Mouse (Mus musculus) urinary bladder, adult 18-20 months (tissue): Measurements from ENCODE around the gene Ptpn4.

ENCODE experiments used
- DNase-seq, 2 experiments: peaks; one replicate each; pipeline ENCODE4 v3.0.0; 2022; ENCODE audit warnings: low spot score in 2 of 2, mixed read lengths in 2 of 2

Ptpn4 gene

GRCm38 (mm10) chr1:119805984-119806383, 31.4 kb downstream of the Ptpn4 start:
- no peak for DNase-seq

DNA sequence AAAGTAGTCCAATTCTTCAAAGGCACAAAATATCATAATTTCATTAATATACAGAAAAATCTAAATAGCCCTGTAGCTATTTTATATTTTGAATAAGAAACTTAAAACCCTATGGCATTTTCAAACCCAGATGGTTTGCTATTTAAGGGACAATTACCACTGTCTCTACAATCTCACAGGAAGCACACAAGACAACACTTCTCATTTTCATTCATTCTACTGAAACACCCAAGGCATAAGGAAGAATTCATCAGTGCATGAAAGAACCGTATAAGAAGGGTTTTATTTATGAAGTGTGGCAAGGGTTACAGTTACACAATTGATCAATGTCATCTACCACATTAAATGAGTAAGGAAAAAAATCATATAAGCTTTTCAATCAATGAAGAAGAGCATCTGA, 32.8 kb downstream of the Ptpn4 start:
- DNase-seq = no peak

GRCm38 (mm10) chr1:119795174-119795573, 42.2 kb downstream of the Ptpn4 start:
- no peak for DNase-seq

GRCm38 (mm10) chr1:119794342-119794741, 43.1 kb downstream of the Ptpn4 start:
- no peak for DNase-seq

- no peak for DNase-seq
Observed at GRCm38 (mm10) chr1:119790616-119791015, 46.8 kb downstream of the Ptpn4 start.

- no peak for DNase-seq
Observed at GRCm38 (mm10) chr1:119775915-119776314, 61.5 kb downstream of the Ptpn4 start.

- no peak for DNase-seq
Observed at GRCm38 (mm10) chr1:119735692-119736091, 101.7 kb downstream of the Ptpn4 start.

GRCm38 (mm10) chr1:119734801-119735200, 102.6 kb downstream of the Ptpn4 start:
- DNase-seq = no peak

- DNase-seq = no peak
Observed at GRCm38 (mm10) chr1:119731166-119731565, 106.2 kb downstream of the Ptpn4 start.

DNA sequence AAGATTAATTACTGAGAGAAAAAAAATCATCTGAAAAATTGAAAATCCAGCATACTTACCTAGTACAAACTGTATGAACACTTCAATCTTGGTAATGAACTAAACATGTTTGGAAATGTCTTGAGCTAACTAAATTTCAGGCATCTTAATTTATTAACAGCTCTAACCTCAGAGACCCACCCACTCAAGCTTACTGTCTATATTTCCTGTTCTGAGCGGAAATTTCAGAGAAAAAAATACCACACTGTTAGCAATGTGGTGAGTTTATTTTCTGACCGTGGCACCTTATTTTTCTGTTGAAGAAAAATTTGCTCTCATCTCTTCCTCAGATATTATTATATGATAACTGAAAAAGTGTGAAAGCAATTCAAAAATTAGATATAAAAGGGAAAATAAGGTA, 124.4 kb downstream of the Ptpn4 start:
- no peak for DNase-seq

- no peak for DNase-seq
Observed at GRCm38 (mm10) chr1:119706471-119707217, 130.8 kb downstream of the Ptpn4 start.

GRCm38 (mm10) chr1:119696860-119697259, 140.6 kb downstream of the Ptpn4 start:
- DNase-seq = no peak

DNA sequence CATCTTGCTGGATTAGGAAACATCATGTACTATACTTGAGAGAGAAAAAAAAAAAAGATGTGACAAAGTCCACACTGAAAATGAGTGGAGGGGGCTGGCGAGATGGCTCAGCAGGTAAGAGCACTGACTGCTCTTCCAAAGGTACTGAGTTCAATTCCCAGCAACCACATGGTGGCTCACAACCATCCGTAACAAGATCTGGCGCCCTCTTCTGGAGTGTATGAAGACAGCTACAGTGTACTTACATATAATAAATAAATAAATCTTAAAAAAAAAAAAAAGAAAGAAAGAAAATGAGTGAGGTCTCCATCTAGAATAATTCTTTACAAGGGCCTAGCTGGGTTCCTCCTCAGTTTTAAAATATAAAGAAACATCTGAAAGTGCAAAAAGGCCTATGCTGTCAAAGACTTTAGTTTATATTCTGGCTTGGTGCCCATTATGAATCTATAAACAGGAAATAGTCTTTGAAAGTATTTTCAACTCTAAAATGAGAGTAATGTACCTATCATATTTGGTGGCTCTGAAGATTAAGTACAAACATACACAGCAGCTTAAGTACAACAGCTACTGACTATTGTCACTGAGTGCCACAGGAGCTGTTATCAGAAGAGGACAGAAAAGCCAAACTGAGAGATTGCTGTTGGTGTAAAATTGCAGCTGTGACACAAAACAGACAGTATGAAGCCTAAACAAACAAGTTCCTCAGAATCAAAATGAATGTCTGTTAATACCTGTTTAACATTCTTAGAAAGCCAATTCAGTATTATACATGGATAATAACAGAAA, 151.4 kb downstream of the Ptpn4 start:
- DNase-seq = no peak

DNA sequence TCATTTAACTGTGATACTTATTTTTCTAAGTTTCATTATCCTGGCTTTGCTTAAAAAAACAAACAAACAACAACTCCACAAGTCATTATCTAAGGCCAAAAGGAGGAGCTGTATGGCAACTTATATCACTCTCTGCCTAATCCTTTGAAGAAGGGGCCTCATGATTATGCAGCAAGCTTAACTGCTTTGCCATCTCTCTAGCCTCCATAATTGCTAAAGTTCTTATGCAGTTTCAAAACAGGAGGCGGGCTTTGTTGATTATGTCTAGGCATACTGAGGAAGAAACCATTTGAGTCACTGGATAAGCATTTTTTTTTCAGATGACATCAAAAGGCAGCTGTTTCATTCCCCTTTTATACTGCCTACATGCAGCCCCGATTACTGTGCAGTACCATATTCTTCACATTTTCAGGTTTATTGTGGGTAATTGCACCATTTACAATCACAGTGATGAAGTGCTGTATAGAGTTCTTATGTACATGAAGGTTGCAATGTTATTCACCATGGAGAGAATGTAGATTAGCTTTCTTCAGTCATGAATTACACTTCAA, 155.7 kb downstream of the Ptpn4 start:
- no peak for DNase-seq

DNA sequence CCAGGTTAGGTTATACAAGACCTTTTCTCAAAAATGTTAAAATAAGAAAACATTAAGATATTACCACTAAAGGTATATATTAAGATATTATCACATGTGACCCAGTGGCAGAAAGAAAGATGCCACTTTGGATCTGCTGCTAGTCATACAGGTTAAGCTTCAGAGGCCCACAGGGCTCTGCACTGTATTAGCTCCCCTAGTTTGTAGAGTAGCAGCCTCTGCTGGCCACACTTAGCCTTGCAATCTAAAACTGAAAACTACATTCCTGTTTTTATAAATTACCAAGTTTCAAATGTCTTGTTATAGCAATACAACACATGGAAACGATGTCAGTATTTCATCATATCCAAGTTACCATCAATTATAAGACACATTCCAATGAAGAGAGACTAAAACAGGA, 162.4 kb downstream of the Ptpn4 start:
- DNase-seq = peak in 1 of 2 experiments; percentile 16

DNA sequence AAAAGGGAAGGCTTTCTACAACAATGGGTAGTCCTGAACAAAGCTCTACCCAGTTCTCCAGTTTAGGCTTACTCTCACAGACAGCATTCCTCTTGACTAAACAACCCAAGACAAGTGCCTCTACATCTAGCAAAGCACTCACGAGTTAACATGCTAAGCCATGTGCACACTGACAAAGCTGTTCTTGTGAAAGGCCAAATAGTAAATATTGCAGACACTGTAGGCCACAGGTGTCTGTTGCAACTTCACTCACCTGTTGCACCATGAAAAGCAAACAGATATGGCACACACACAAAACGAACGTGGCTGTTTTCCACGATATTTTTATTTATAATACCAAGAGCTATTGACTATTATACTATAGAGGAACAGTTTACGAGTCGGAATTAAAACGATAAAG, 170.5 kb downstream of the Ptpn4 start:
- DNase-seq = no peak

GRCm38 (mm10) chr1:119654307-119654706, 183.1 kb downstream of the Ptpn4 start:
- no peak for DNase-seq

DNA sequence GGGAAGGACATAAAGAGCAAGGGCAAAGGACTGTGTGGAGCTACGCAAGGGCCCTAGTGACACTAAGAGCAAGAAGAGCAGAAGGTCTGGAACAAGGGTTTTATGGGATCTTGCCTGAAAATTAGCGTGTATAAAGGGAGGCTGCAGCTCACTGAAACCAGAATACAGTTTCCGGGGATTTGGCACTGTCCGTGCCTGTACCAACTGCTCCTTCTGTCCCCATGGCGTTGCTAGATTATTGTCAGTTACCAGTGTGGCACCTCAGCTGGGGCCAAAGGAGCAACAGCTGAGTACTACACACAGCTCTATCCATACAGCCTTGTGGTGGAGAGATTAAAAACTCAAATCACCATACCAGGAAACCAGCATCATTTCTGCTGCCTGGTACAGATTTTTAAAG, 187.0 kb downstream of the Ptpn4 start:
- no peak for DNase-seq

DNA sequence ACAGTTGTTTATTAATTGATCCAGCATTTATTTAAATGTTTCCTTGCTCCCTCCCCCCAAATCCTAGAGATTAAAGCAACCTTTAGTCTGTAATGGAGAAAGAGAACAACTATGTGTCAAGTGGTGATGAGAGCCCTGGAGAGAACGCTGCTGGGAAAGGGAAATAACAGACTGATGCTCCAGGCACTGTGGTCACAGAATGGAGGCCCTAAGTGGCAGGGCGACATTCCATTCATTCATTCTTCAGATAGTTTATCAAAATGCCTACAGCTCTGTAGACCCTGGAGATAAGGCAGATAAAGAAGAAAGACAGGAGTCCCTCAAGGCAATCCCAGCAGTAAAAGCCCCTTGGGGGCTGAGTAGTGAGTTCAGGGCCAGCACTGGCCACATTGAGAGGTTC, 187.8 kb downstream of the Ptpn4 start:
- no peak for DNase-seq

GRCm38 (mm10) chr1:119648205-119649111, 189.0 kb downstream of the Ptpn4 start, which contains the start of gene Epb41l5:
Gene Epb41l5, minus strand, starts transcription at chr1:119649000.
- peak; percentile 72 to 89 for DNase-seq

DNA sequence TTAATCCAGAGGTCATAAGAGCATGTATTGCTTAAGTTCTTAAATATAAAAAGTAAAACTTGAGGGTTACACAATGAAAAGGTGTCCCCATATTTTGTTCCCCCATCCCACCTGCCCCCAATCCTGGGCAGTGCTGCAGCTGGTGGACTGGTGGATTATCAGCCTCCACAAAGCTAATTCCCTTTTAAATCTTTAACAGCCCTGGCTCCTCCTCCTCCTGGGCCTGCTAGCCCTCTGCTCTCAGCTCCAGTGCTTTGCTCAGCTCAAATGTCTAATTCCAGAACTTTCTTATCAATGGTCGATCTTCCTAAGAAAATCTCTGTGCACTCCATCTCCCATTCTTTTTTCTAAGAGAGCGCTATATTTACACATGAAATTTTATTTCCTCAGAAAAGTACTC, 191.1 kb downstream of the Ptpn4 start:
- no peak for DNase-seq

- no peak for DNase-seq
Observed at GRCm38 (mm10) chr1:119642367-119642766, 195.0 kb downstream of the Ptpn4 start.
